Mouse (Mus musculus) ES-Bruce4 (cell line): Measurements from ENCODE around the gene Hspa1b.

Source experiments
- CTCF ChIP-seq: IDR thresholded peaks from one replicate; pipeline ENCODE4 v1.8.1; 2011; ENCODE audit warnings: low read depth, low read length
- EP300 ChIP-seq: IDR thresholded peaks from 2 replicates; pipeline ENCODE4 v1.6.1; 2011; ENCODE audit warnings: low read depth, low read length; ENCODE audit not compliant: insufficient read depth
- POLR2A ChIP-seq: IDR thresholded peaks from one replicate; pipeline ENCODE4 v1.8.1; 2011; ENCODE audit warnings: low read length; ENCODE audit not compliant: insufficient read depth

DNA sequence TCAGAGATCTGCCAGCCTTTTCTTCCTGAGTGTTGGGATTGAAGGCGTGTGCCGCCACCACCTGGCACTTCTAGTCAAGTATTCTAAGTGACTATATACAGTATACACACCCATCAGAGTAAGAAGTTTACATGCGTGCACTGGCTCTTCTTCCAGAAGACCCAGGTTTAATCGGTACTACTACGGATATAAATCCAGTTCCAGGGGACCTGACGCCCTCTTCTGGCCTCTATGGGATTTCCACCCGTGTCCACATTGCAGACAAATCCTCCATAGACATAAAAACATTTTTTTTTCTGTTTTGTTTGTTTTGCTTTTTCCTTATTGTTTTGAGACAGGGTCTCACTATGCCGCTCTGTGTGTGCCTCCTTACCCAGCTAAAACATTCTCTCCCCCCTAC lies 11.4 kb downstream of the Hspa1b start:
- TF ChIP-seq CTCF: peak; percentile 45
- no peak for TF ChIP-seq POLR2A
- TF ChIP-seq EP300: no peak
